Mouse (Mus musculus) hindbrain, embryonic 10.5 days (tissue): ENCODE data around the gene Gps1. TPM values are rescaled to one million over a fixed set of nuclear protein-coding genes. Genes with fewer than 3 reads are reported as not detected.
A peak's percentile ranks its signal among the peaks of the same experiment; 100 is the strongest.
"Not testable (repeated sequence)": the region's sequence is repeated elsewhere in the genome, so short reads cannot be mapped to it uniquely, and the experiment has no call there.

Source experiments
- DNase-seq: peaks from one replicate; pipeline ENCODE4 v3.0.0-alpha.2; 2017; ENCODE audit warnings: low spot score
- H3K27ac ChIP-seq: fragments of 300-500 bp; sonication (generic); 2 replicates; pipeline ENCODE4 v1.5.1; 2016; ENCODE audit warnings: mild to moderate bottlenecking, moderate library complexity
- H3K27me3 ChIP-seq: fragments of 300-500 bp; sonication (generic); 2 replicates; pipeline ENCODE4 v1.6.1; 2016; ENCODE audit warnings: mild to moderate bottlenecking; ENCODE audit not compliant: poor library complexity, insufficient read depth, severe bottlenecking
- H3K36me3 ChIP-seq: fragments of 300-500 bp; sonication (generic); 2 replicates; pipeline ENCODE4 v1.6.1; 2016; ENCODE audit warnings: mild to moderate bottlenecking, moderate library complexity
- H3K4me1 ChIP-seq: fragments of 300-500 bp; sonication (generic); replicated peaks from 2 replicates; pipeline ENCODE4 v1.6.1; 2016; ENCODE audit warnings: mild to moderate bottlenecking
- H3K4me3 ChIP-seq: fragments of 300-500 bp; sonication (generic); 2 replicates; pipeline ENCODE4 v1.5.1; 2016; ENCODE audit warnings: mild to moderate bottlenecking, moderate library complexity
- H3K9me3 ChIP-seq: fragments of 300-500 bp; sonication (generic); 2 replicates; pipeline ENCODE4 v1.6.1; 2016; ENCODE audit warnings: mild to moderate bottlenecking, moderate library complexity
- WGBS: fragments of 180-500 bp; shearing (Covaris S2); methylation state at CpG from one replicate; pipeline ENCODE4 v1.1.7; 2016; 5-methylcytosine and 5-hydroxymethylcytosine counted together
- polyA plus RNA-seq: library from polyadenylated mRNA; unstranded; fragments of >200 nt; fragmentation: Nextera tagmentation; extraction: Ambion mirVana; gene quantifications from 2 replicates; pipeline ENCODE4 v1.2.1, GENCODE M21; 2016

The Gps1 gene
- polyA plus RNA-seq, 1 experiment from 2014 or later = 285 TPM

GRCm38 (mm10) chr11:120829757-120830532 lies 45.9 kb downstream of the Gps1 start:
- Histone ChIP-seq H3K4me1 (peaks cover 69% of the 10 kb centered on the region), H3K27me3 (no peaks in the 10 kb centered on the region), H3K4me3 (no peak overlapping the region), H3K9me3 (no peaks in the 10 kb centered on the region), H3K36me3 (peaks cover 9% of the 10 kb centered on the region; the same call in 1 of the 2 replicates), H3K27ac (peak overlapping the region; percentile 29; the same call in 1 of the 2 replicates)
- 88% methylated on average over 10 of the region's 10 CpGs for WGBS
- DNase-seq = no peak

GRCm38 (mm10) chr11:120830686-120831085 lies 46.6 kb downstream of the Gps1 start:
- Histone ChIP-seq H3K27ac (peak overlapping the region; percentile 23), H3K9me3 (no peaks in the 10 kb centered on the region), H3K4me1 (peaks cover 62% of the 10 kb centered on the region), H3K4me3 (no peak overlapping the region), H3K36me3 (peaks cover 9% of the 10 kb centered on the region; the same call in 1 of the 2 replicates), H3K27me3 (no peaks in the 10 kb centered on the region)
- WGBS = 73% methylated on average over 12 of the region's 12 CpGs
- no peak for DNase-seq

GRCm38 (mm10) chr11:120831659-120832440 lies 47.8 kb downstream of the Gps1 start:
- Histone ChIP-seq H3K4me1 (peaks cover 50% of the 10 kb centered on the region), H3K36me3 (0 out of 2 replicates have a peak, but pooled peaks cover 6% of the 10 kb centered on the region), H3K4me3 (no peak overlapping the region), H3K27ac (no peak overlapping the region; the same call in 1 of the 2 replicates), H3K9me3 (no peaks in the 10 kb centered on the region), H3K27me3 (no peaks in the 10 kb centered on the region)
- WGBS = 87% methylated on average over 3 of the region's 3 CpGs
- DNase-seq = no peak

- not testable (repeated sequence) for H3K27me3 ChIP-seq, DNase-seq, H3K36me3 ChIP-seq, H3K9me3 ChIP-seq, H3K27ac ChIP-seq, H3K4me3 ChIP-seq
- H3K4me1 ChIP-seq = peaks cover 41% of the 10 kb centered on the region
- WGBS = 95% methylated on average over 5 of the region's 5 CpGs
These were observed 48.9 kb downstream of the Gps1 start for GRCm38 (mm10) chr11:120832962-120833361.

- no peaks in the 10 kb centered on the region for H3K27me3 ChIP-seq
- H3K4me3 ChIP-seq = no peak overlapping the region
- DNase-seq = no peak
- WGBS = 79% methylated on average over 8 of the region's 8 CpGs
- peaks cover 36% of the 10 kb centered on the region for H3K4me1 ChIP-seq
- no peaks in the 10 kb centered on the region for H3K9me3 ChIP-seq
- H3K27ac ChIP-seq = peak overlapping the region; percentile 59
- H3K36me3 ChIP-seq = 0 out of 2 replicates have a peak, but pooled peaks cover 6% of the 10 kb centered on the region
These were observed 49.6 kb downstream of the Gps1 start for GRCm38 (mm10) chr11:120833555-120834280.

Other genes with a start within 250 kb of the Gps1 start
- gene Mcrip1, start 234.5 kb upstream of the Gps1 start, polyA plus RNA-seq = 219 and 261 TPM in 2 replicates
- gene Ppp1r27, start 233.1 kb upstream of the Gps1 start, polyA plus RNA-seq = 0.27 TPM in 1 of 2 replicates, not detected in the other
- gene P4hb, start 211.0 kb upstream of the Gps1 start, polyA plus RNA-seq = 519 and 570 TPM in 2 replicates
- 799 and 820 TPM in 2 replicates for gene Arhgdia, start 202.6 kb upstream of the Gps1 start, polyA plus RNA-seq
- gene Alyref, start 185.9 kb upstream of the Gps1 start, polyA plus RNA-seq = 607 and 643 TPM in 2 replicates
- 237 TPM in 2 replicates for gene Anapc11, start 185.9 kb upstream of the Gps1 start, polyA plus RNA-seq
- gene Npb, start 175.8 kb upstream of the Gps1 start, polyA plus RNA-seq = 0.34 and 0.63 TPM in 2 replicates
- gene Pcyt2, start 166.3 kb upstream of the Gps1 start, polyA plus RNA-seq = 139 and 160 TPM in 2 replicates
- 37.0 and 42.4 TPM in 2 replicates for gene Sirt7, start 159.0 kb upstream of the Gps1 start, polyA plus RNA-seq
- 23.1 and 26.2 TPM in 2 replicates for gene Mafg, start 150.7 kb upstream of the Gps1 start, polyA plus RNA-seq
- gene Pycr1, start 140.5 kb upstream of the Gps1 start, polyA plus RNA-seq = 37.6 and 38.7 TPM in 2 replicates
- not detected in 2 replicates for gene Myadml2, start 136.1 kb upstream of the Gps1 start, polyA plus RNA-seq
- 2.3 and 4.3 TPM in 2 replicates for gene Notum, start 123.1 kb upstream of the Gps1 start, polyA plus RNA-seq
- gene Aspscr1, start 111.3 kb upstream of the Gps1 start, polyA plus RNA-seq = 147 and 178 TPM in 2 replicates
- gene Cenpx, start 70.5 kb upstream of the Gps1 start, polyA plus RNA-seq = 129 and 137 TPM in 2 replicates
- 55.8 and 57.7 TPM in 2 replicates for gene Lrrc45, start 70.3 kb upstream of the Gps1 start, polyA plus RNA-seq
- 31.0 and 58.2 TPM in 2 replicates for gene Rac3, start 62.8 kb upstream of the Gps1 start, polyA plus RNA-seq
- 17.9 and 19.8 TPM in 2 replicates for gene Dcxr, start 57.0 kb upstream of the Gps1 start, polyA plus RNA-seq
- 1.6 and 2.1 TPM in 2 replicates for gene Cbr2, start 52.2 kb upstream of the Gps1 start, polyA plus RNA-seq
- 8.9 and 12.2 TPM in 2 replicates for gene Hmga1b, start 21.5 kb upstream of the Gps1 start, polyA plus RNA-seq
- gene Rfng, start 65 bp upstream of the Gps1 start, polyA plus RNA-seq = 46.4 and 63.7 TPM in 2 replicates
- 95.4 and 97.1 TPM in 2 replicates for gene Dus1l, start 12.1 kb downstream of the Gps1 start, polyA plus RNA-seq
- gene Fasn, start 40.3 kb downstream of the Gps1 start, polyA plus RNA-seq = 131 TPM in 2 replicates
- gene Ccdc57, start 148.6 kb downstream of the Gps1 start, polyA plus RNA-seq = 6.1 and 6.4 TPM in 2 replicates
- 111 and 204 TPM in 2 replicates for gene Slc16a3, start 164.2 kb downstream of the Gps1 start, polyA plus RNA-seq
- 124 and 134 TPM in 2 replicates for gene Csnk1d, start 207.1 kb downstream of the Gps1 start, polyA plus RNA-seq